Mouse (Mus musculus): ENCODE results near the gene Ccer1. TPM values are rescaled to one million over a fixed set of nuclear protein-coding genes. Genes with fewer than 3 reads are reported as not detected.

Ccer1 gene
- total RNA-seq (2023) = not detected in 2 replicates

DNA sequence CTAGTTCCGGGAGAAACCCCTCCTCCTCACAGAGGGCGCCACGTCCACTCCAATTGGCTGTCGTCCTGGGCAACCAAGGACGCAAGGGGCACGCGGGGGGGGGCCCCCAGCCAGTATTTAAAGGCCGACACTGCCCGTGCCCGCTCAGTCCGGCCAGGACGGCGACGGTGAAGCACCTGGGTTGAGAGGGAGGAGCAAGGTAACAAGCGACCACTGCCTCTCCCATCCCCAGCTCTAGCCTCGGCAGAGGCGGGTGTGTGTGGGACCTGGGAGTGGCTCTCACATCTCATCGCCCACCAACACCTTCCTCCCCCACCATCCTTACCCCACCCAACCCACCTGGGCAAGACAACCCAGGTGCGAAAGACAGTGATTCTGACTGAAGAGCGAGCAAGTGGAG is at the start of gene Ccer1:
Gene Ccer1, plus strand, starts transcription at position 147 of the 400 bp plus-strand sequence.

DNA sequence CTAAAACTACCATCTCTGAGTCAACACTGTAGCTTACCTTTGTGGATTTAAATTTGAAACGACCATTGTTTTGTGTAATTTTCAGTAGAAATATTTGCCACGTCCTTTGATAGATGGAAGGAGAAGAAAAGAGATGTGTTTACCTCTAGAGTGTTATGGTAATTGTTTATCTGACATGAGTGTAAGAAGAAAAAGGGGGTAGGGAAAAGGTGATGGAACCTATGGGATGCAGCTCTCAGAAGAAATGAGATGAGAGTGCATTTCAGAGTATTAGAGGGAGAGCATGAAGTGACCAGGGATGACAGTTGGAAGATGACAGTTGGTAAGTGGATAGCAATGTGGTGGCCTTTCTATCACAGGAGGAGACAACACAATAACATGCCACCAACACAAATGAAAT is 49.1 kb upstream of the Ccer1 start, which contains the start of gene Epyc:
Gene Epyc, plus strand, starts transcription at position 301 of the 400 bp plus-strand sequence.

DNA sequence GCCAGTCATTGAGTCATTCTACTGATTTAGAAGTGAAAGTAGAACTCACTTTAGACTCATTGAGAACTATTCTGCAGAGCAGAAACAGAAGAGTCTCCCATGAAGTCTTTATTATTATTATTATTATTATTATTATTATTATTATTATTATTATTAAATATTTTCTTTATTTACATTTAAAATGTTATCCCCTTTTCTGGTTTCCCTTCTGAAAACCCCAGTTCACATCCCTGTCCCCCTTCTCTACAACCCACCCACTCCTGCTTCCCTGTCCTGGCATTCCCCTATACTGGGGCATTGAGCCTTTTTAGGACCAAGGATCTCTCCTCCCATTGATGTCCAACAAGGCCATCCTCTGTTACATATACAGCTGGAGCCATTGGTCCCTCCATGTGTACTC is 33.8 kb downstream of the Ccer1 start, which contains the start of gene C030005K15Rik:
Gene C030005K15Rik, minus strand, starts transcription at position 101 of the 400 bp plus-strand sequence.

Other genes starting within 250 kb of the Ccer1 start
- gene Dcn, start 213.4 kb upstream of the Ccer1 start, total RNA-seq (2023) = 1.7 and 1.8 TPM in 2 replicates
- 0.20 and 0.25 TPM in 2 replicates for gene Lum, start 127.9 kb upstream of the Ccer1 start, total RNA-seq (2023)
- gene Kera, start 86.2 kb upstream of the Ccer1 start, total RNA-seq (2023) = not detected in 2 replicates
- not detected in 2 replicates for gene Epyc, start 49.0 kb upstream of the Ccer1 start, total RNA-seq (2023)
- not detected in 2 replicates for gene C030005K15Rik, start 33.7 kb downstream of the Ccer1 start, total RNA-seq (2023)

All from neutrophil, adult 65 days (primary cell).